Mouse (Mus musculus): ENCODE results near the gene Slc7a6. TPM values are rescaled to one million over a fixed set of nuclear protein-coding genes. Genes with fewer than 3 reads are reported as not detected.

Slc7a6 gene
- polyA plus RNA-seq, 1 experiment: 21.3 TPM

DNA sequence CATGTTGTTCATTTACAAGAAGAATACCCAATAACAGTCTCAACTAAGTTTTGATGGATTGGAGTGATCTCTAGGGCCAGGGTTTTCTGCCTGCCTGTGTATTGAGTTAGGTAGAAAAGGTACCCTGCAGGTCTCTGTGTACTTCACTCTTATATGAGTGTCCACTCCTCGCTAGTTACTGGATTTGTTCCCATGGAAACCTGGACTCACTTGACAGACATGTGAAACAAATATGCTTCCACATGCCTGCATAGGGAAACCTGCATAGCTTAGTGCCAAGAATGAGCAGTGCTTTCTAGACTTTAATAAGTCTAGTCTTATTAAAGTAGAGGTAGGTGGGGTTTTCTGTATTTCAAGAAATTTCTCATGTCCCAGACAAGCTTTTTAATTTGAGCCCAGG is 8.2 kb downstream of the Slc7a6 start:
- H3K79me2 ChIP-seq (ENCODE audit: control insufficient read depth, insufficient read depth): peaks cover 87% of the 10 kb centered on the region
- H3ac ChIP-seq (ENCODE audit: control insufficient read depth, insufficient read length, low read depth): no peak overlapping the region
- peaks cover 3% of the 10 kb centered on the region for H3K36me3 ChIP-seq (ENCODE audit: control insufficient read depth, insufficient read depth)
- no peak overlapping the region for H3K4me3 ChIP-seq (ENCODE audit: insufficient read depth, poor library complexity, severe bottlenecking)
- H3K27me3 ChIP-seq (ENCODE audit: control insufficient read depth, insufficient read depth, insufficient read length): no peaks in the 10 kb centered on the region
- peaks cover 56% of the 10 kb centered on the region for H3K79me3 ChIP-seq (ENCODE audit: low read depth)
- TF ChIP-seq MAX (IDR thresholded peaks at IDR 0.05) (no peak), CEBPB (IDR thresholded peaks at IDR 0.05; ENCODE audit: low read depth) (no peak), CTCF (IDR thresholded peaks at IDR 0.05; ENCODE audit: control insufficient read depth, insufficient read depth, insufficient read length) (no peak), MYOG (IDR thresholded peaks at IDR 0.05; ENCODE audit: control insufficient read depth, extremely low read depth, insufficient read length) (no peak), USF1 (IDR thresholded peaks at IDR 0.05; ENCODE audit: low read depth) (no peak), FOSL1 (IDR thresholded peaks at IDR 0.05; ENCODE audit: insufficient read depth, low read length, poor library complexity, severe bottlenecking) (no peak), MYOD1 (IDR thresholded peaks at IDR 0.05; ENCODE audit: control insufficient read depth, insufficient read length, low read depth) (no peak)

DNA sequence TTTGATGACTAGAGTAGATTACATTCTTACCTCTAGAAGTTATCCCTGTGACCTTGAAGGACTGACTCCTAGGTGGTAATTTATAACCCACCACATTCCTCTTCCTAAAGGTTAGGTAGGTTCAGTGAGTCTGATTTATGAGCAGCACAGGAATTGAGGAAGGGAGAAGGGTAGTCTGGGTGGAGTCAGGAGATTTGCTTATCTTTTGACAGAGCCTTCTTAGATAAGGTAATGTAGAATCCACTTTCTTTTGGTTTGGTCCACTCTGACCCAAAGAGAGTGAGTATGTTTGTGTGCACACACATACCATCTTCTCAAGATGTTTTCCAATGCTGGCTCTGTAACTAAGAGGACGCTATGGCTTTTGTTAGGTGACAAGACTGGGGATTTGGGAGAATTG is 8.9 kb downstream of the Slc7a6 start:
- Histone ChIP-seq H3K36me3 (ENCODE audit: control insufficient read depth, insufficient read depth) (peaks cover 9% of the 10 kb centered on the region), H3K79me3 (ENCODE audit: low read depth) (peaks cover 51% of the 10 kb centered on the region), H3K79me2 (ENCODE audit: control insufficient read depth, insufficient read depth) (peaks cover 80% of the 10 kb centered on the region), H3K27me3 (ENCODE audit: control insufficient read depth, insufficient read depth, insufficient read length) (no peaks in the 10 kb centered on the region), H3K4me3 (ENCODE audit: insufficient read depth, poor library complexity, severe bottlenecking) (no peak overlapping the region), H3ac (ENCODE audit: control insufficient read depth, insufficient read length, low read depth) (no peak overlapping the region)
- no peak for TF ChIP-seq MYOG (IDR thresholded peaks at IDR 0.05; ENCODE audit: control insufficient read depth, extremely low read depth, insufficient read length)
- TF ChIP-seq MYOD1 (IDR thresholded peaks at IDR 0.05; ENCODE audit: control insufficient read depth, insufficient read length, low read depth): no peak
- TF ChIP-seq MAX (IDR thresholded peaks at IDR 0.05): no peak
- no peak for TF ChIP-seq FOSL1 (IDR thresholded peaks at IDR 0.05; ENCODE audit: insufficient read depth, low read length, poor library complexity, severe bottlenecking)
- no peak for TF ChIP-seq CTCF (IDR thresholded peaks at IDR 0.05; ENCODE audit: control insufficient read depth, insufficient read depth, insufficient read length)
- TF ChIP-seq CEBPB (IDR thresholded peaks at IDR 0.05; ENCODE audit: low read depth): no peak
- no peak for TF ChIP-seq USF1 (IDR thresholded peaks at IDR 0.05; ENCODE audit: low read depth)

DNA sequence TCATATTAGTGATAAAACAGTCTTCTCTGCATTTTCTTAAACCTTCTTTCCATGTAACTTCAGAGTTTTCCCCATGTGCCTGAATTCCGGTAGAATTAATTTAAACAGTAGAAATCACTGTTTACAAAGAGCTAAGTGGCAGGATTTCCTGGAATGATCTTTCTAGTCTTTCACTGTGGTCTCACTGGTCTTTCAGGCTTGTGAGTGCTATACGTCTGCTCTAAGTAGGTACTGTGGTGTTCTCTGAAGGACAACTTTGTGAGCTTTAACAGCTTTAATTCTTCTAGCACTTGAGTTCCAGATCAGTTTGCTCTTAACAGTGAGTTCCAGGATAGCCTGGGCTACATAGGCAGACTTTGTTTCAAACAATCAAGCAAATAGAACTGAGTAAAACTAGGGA is 9.8 kb downstream of the Slc7a6 start:
- H3ac ChIP-seq (ENCODE audit: control insufficient read depth, insufficient read length, low read depth): no peak overlapping the region
- TF ChIP-seq CEBPB (IDR thresholded peaks at IDR 0.05; ENCODE audit: low read depth): no peak
- H3K27me3 ChIP-seq (ENCODE audit: control insufficient read depth, insufficient read depth, insufficient read length): no peaks in the 10 kb centered on the region
- H3K79me2 ChIP-seq (ENCODE audit: control insufficient read depth, insufficient read depth): peaks cover 72% of the 10 kb centered on the region
- no peak overlapping the region for H3K4me3 ChIP-seq (ENCODE audit: insufficient read depth, poor library complexity, severe bottlenecking)
- peaks cover 43% of the 10 kb centered on the region for H3K79me3 ChIP-seq (ENCODE audit: low read depth)
- H3K36me3 ChIP-seq (ENCODE audit: control insufficient read depth, insufficient read depth): peaks cover 18% of the 10 kb centered on the region

DNA sequence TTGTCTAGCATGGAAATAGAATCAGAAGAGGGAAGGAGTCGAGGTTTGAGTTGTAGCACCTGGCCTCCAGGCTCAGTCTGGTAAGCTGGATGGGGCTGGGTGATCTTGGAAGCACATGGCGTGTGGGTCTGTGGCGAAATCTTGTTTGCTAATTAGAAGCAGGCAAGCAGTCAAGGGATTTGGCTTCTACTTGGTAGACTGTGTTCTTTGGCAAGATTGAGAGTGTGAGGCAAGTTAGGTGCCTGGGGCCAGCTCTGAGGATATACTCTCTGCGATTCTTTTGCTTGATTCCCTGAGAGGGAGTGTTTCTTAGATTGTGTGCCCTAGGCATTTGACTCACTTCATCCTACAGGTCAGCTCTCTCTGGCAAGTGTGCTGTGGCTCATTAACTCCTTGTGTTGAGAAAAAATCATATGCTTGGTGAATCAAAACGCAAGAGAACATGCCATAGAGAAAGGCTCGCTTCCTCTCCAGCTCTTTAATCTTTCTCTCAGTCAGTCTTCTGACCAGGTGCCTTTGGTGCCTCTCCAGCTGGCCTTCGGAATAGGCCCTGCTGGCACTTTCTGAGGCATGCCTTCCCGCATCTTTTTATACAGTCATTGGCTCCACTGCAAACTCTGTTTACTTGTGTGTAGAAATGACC is 17.1 kb downstream of the Slc7a6 start:
- no peaks in the 10 kb centered on the region for H3K79me2 ChIP-seq (ENCODE audit: control insufficient read depth, insufficient read depth)
- TF ChIP-seq USF1 (IDR thresholded peaks at IDR 0.05; ENCODE audit: low read depth) (no peak), MYOD1 (IDR thresholded peaks at IDR 0.05; ENCODE audit: control insufficient read depth, insufficient read length, low read depth) (no peak), CTCF (IDR thresholded peaks at IDR 0.05; ENCODE audit: control insufficient read depth, insufficient read depth, insufficient read length) (no peak), MYOG (IDR thresholded peaks at IDR 0.05; ENCODE audit: control insufficient read depth, extremely low read depth, insufficient read length) (no peak), CEBPB (IDR thresholded peaks at IDR 0.05; ENCODE audit: low read depth) (no peak), MAX (IDR thresholded peaks at IDR 0.05) (no peak), FOSL1 (IDR thresholded peaks at IDR 0.05; ENCODE audit: insufficient read depth, low read length, poor library complexity, severe bottlenecking) (no peak)
- peaks cover 71% of the 10 kb centered on the region for H3K36me3 ChIP-seq (ENCODE audit: control insufficient read depth, insufficient read depth)
- no peak overlapping the region for H3ac ChIP-seq (ENCODE audit: control insufficient read depth, insufficient read length, low read depth)
- H3K4me3 ChIP-seq (ENCODE audit: insufficient read depth, poor library complexity, severe bottlenecking): no peak overlapping the region
- no peaks in the 10 kb centered on the region for H3K27me3 ChIP-seq (ENCODE audit: control insufficient read depth, insufficient read depth, insufficient read length)
- H3K79me3 ChIP-seq (ENCODE audit: low read depth): peaks cover 13% of the 10 kb centered on the region

DNA sequence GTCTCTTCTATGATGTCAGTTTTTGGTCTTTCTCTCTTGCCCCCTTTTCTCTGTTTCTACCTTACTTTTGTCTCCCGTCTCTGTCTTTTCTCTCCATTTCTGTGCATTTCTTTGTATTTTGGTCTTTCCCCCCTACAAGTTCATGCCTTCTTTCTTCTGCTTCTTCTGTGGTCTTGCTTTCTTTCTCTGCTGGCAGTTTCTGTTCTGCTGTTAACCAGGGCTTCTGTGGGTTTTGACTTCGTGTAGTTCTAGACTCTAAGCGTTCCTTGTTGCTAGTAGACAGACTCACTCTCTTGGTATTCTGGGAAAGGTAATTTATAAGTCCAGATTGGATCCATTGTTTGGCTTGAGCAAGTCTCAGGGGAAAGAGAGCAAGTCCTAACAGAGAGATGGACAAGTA is 17.7 kb downstream of the Slc7a6 start:
- H3K79me2 ChIP-seq (ENCODE audit: control insufficient read depth, insufficient read depth): no peaks in the 10 kb centered on the region
- H3K36me3 ChIP-seq (ENCODE audit: control insufficient read depth, insufficient read depth): peaks cover 76% of the 10 kb centered on the region
- no peak overlapping the region for H3ac ChIP-seq (ENCODE audit: control insufficient read depth, insufficient read length, low read depth)
- no peaks in the 10 kb centered on the region for H3K27me3 ChIP-seq (ENCODE audit: control insufficient read depth, insufficient read depth, insufficient read length)
- TF ChIP-seq USF1 (IDR thresholded peaks at IDR 0.05; ENCODE audit: low read depth) (no peak), MAX (IDR thresholded peaks at IDR 0.05) (no peak), CTCF (IDR thresholded peaks at IDR 0.05; ENCODE audit: control insufficient read depth, insufficient read depth, insufficient read length) (no peak), MYOD1 (IDR thresholded peaks at IDR 0.05; ENCODE audit: control insufficient read depth, insufficient read length, low read depth) (no peak), FOSL1 (IDR thresholded peaks at IDR 0.05; ENCODE audit: insufficient read depth, low read length, poor library complexity, severe bottlenecking) (no peak), CEBPB (IDR thresholded peaks at IDR 0.05; ENCODE audit: low read depth) (no peak), MYOG (IDR thresholded peaks at IDR 0.05; ENCODE audit: control insufficient read depth, extremely low read depth, insufficient read length) (no peak)
- H3K4me3 ChIP-seq (ENCODE audit: insufficient read depth, poor library complexity, severe bottlenecking): no peak overlapping the region
- peaks cover 13% of the 10 kb centered on the region for H3K79me3 ChIP-seq (ENCODE audit: low read depth)

DNA sequence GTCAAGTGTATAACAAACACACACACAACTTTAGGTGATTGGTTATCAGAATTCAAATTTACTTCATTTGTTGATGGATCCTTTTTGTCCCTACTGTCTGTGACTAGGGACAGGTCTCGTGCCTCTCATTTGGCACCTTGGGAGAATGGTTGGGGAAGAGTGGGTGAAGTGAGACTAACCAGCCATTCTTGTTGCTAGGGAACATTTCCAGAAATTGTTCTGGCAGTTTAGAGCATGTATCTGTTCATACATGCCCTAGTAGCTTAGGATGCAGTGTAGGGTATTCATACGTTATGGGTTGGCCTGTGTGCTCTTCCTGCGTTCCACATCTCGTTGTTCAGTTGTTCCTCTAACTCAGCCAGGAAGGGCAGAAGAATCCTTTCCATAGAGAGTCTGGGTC is 20.5 kb downstream of the Slc7a6 start:
- Histone ChIP-seq H3K27me3 (ENCODE audit: control insufficient read depth, insufficient read depth, insufficient read length) (no peaks in the 10 kb centered on the region), H3K4me3 (ENCODE audit: insufficient read depth, poor library complexity, severe bottlenecking) (no peak overlapping the region), H3ac (ENCODE audit: control insufficient read depth, insufficient read length, low read depth) (no peak overlapping the region), H3K36me3 (ENCODE audit: control insufficient read depth, insufficient read depth) (peaks cover 78% of the 10 kb centered on the region), H3K79me2 (ENCODE audit: control insufficient read depth, insufficient read depth) (no peaks in the 10 kb centered on the region), H3K79me3 (ENCODE audit: low read depth) (peaks cover 13% of the 10 kb centered on the region)
- TF ChIP-seq FOSL1 (IDR thresholded peaks at IDR 0.05; ENCODE audit: insufficient read depth, low read length, poor library complexity, severe bottlenecking) (no peak), CTCF (IDR thresholded peaks at IDR 0.05; ENCODE audit: control insufficient read depth, insufficient read depth, insufficient read length) (no peak), MYOD1 (IDR thresholded peaks at IDR 0.05; ENCODE audit: control insufficient read depth, insufficient read length, low read depth) (no peak), USF1 (IDR thresholded peaks at IDR 0.05; ENCODE audit: low read depth) (no peak), MAX (IDR thresholded peaks at IDR 0.05) (no peak), CEBPB (IDR thresholded peaks at IDR 0.05; ENCODE audit: low read depth) (no peak), MYOG (IDR thresholded peaks at IDR 0.05; ENCODE audit: control insufficient read depth, extremely low read depth, insufficient read length) (no peak)

All from C2C12 (cell line).